Mouse (Mus musculus) megakaryocyte, embryonic 14.5 days (primary cell): ENCODE results near the gene Lemd1.

ENCODE experiments used
- FLI1 ChIP-seq: IDR thresholded peaks from 2 replicates; pipeline ENCODE4 v1.6.1; 2012; ENCODE audit warnings: low read length, inconsistent platforms, mixed read lengths
- GATA1 ChIP-seq: IDR thresholded peaks from 3 replicates; pipeline ENCODE4 v1.6.1; 2012; ENCODE audit warnings: mixed read lengths, low read length, inconsistent platforms, borderline replicate concordance

DNA sequence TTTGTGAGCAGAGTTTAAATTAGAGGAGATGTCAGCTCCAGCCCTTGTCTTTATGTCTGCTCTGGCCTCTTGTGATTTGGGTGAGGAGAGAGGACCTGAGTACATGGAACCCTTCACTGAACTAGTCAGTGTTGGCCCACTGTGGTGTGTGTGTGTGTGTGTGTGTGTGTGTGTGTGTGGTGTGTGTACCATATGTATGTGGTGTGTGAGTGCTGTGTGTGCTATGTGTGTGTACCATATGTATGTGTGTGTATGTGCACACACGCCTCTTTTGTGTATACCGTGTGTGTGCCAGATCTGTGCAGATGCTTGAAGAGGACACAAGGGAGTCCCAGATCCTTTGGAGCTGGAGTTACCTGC lies 90.9 kb downstream of the Lemd1 start:
- TF ChIP-seq GATA1 (no peak), FLI1 (no peak)
